Mouse (Mus musculus): Measurements from ENCODE around the gene 5730409E04Rik. TPM values are rescaled to one million over a fixed set of nuclear protein-coding genes. Genes with fewer than 3 reads are reported as not detected.

Gene 5730409E04Rik
- 23.8 and 25.6 TPM in 2 replicates for polyA plus RNA-seq (2012; rRNA removed; ENCODE audit: low replicate concordance)

DNA sequence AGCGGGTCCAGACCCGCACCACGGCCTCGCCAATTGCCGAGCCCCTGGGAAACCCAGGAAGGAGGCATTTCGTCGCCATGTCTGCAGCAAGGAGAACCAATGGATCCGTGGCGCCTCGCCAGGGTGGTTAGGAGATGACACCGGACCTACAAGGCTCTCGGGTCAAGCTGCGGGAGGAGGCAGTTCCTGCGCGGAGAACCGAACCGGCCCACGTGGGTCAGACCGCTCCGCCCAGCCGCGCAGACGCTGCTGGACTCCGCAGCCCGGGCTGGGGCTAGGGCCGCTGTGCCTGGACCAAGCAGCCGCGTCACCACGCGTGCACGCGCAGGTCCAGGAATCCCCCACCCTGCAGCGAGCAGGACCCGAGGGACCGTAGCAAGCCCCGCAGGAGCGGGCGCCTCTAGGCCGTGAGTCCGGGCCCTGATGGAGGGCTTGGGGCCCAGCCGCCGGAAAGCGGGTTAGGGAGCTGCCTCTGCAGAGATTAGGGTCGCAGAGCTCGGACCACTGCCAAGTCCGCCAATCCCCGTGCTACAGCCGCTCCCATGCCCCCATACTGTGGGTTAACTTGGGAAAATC lies at the start of gene 5730409E04Rik:
5730409E04Rik (plus strand) TSS at position 213 of the 576 bp plus-strand sequence.

Other genes with a start within 250 kb of the 5730409E04Rik start
- gene Ago3, start 180.3 kb upstream of the 5730409E04Rik start, polyA plus RNA-seq (2012; rRNA removed; ENCODE audit: low replicate concordance) = 6.7 and 26.2 TPM in 2 replicates
- 12.5 and 29.0 TPM in 2 replicates for gene Ago1, start 141.2 kb upstream of the 5730409E04Rik start, polyA plus RNA-seq (2012; rRNA removed; ENCODE audit: low replicate concordance)
- 1.8 and 2.2 TPM in 2 replicates for gene Ago4, start 76.3 kb upstream of the 5730409E04Rik start, polyA plus RNA-seq (2012; rRNA removed; ENCODE audit: low replicate concordance)
- gene Clspn, start 52.9 kb upstream of the 5730409E04Rik start, polyA plus RNA-seq (2012; rRNA removed; ENCODE audit: low replicate concordance) = 0.33 and 1.7 TPM in 2 replicates
- gene Psmb2, start 67.8 kb downstream of the 5730409E04Rik start, polyA plus RNA-seq (2012; rRNA removed; ENCODE audit: low replicate concordance) = 233 and 266 TPM in 2 replicates
- gene Tfap2e, start 126.4 kb downstream of the 5730409E04Rik start, polyA plus RNA-seq (2012; rRNA removed; ENCODE audit: low replicate concordance) = not detected in 2 replicates
- 27.6 and 43.6 TPM in 2 replicates for gene Ncdn, start 143.6 kb downstream of the 5730409E04Rik start, polyA plus RNA-seq (2012; rRNA removed; ENCODE audit: low replicate concordance)
- gene AU040320, start 143.7 kb downstream of the 5730409E04Rik start, polyA plus RNA-seq (2012; rRNA removed; ENCODE audit: low replicate concordance) = 34.4 and 35.0 TPM in 2 replicates